Mouse (Mus musculus) liver, embryonic 12.5 days (tissue): Measurements from ENCODE around the gene Kcnd3. TPM values are rescaled to one million over a fixed set of nuclear protein-coding genes. Genes with fewer than 3 reads are reported as not detected.

Source experiments
- ATAC-seq: fragments of 200-750 bp; cut with Nextera tagmentation; 2 replicates; pipeline ENCODE4 v1.8.0; 2017; ENCODE audit warnings: moderate number of reproducible peaks, mild to moderate bottlenecking, moderate library complexity
- H3K27ac ChIP-seq: fragments of 300-500 bp; sonication (generic); 2 replicates; pipeline ENCODE4 v1.5.1; 2016; ENCODE audit warnings: mild to moderate bottlenecking
- H3K27me3 ChIP-seq: fragments of 300-500 bp; sonication (generic); replicated peaks from 2 replicates; pipeline ENCODE4 v1.6.1; 2016; ENCODE audit warnings: mild to moderate bottlenecking, moderate library complexity
- H3K36me3 ChIP-seq: fragments of 300-500 bp; sonication (generic); 2 replicates; pipeline ENCODE4 v1.6.1; 2016; ENCODE audit warnings: mild to moderate bottlenecking, moderate library complexity
- H3K4me1 ChIP-seq: fragments of 300-500 bp; sonication (generic); 2 replicates; pipeline ENCODE4 v1.6.1; 2016
- H3K4me2 ChIP-seq: fragments of 300-500 bp; sonication (generic); 2 replicates; pipeline ENCODE4 v1.6.1; 2016; ENCODE audit warnings: mild to moderate bottlenecking, moderate library complexity
- H3K4me3 ChIP-seq: fragments of 300-500 bp; sonication (generic); 2 replicates; pipeline ENCODE4 v1.5.1; 2016; ENCODE audit warnings: mild to moderate bottlenecking, moderate library complexity
- H3K9ac ChIP-seq: fragments of 300-500 bp; sonication (generic); 2 replicates; pipeline ENCODE4 v1.6.1; 2016; ENCODE audit warnings: mild to moderate bottlenecking, moderate library complexity
- H3K9me3 ChIP-seq: fragments of 300-500 bp; sonication (generic); replicated peaks from 2 replicates; pipeline ENCODE4 v1.6.1; 2016; ENCODE audit warnings: mild to moderate bottlenecking, moderate library complexity
- WGBS: fragments of 180-500 bp; shearing (Covaris S2); methylation state at CpG from one replicate; pipeline ENCODE4 v1.1.7; 2016; ENCODE audit not compliant: insufficient replicate concordance; 5-methylcytosine and 5-hydroxymethylcytosine counted together
- polyA plus RNA-seq: library from polyadenylated mRNA; unstranded; fragments of >200 nt; fragmentation: Nextera tagmentation; extraction: Ambion mirVana; gene quantifications from 2 replicates; pipeline ENCODE4 v1.2.1, GENCODE M21; 2016

Gene Kcnd3
- polyA plus RNA-seq, 1 experiment from 2014 or later, result 0.26 TPM

GRCm38 (mm10) chr3:105476408-105476807 lies 24.3 kb downstream of the Kcnd3 start:
- Histone ChIP-seq H3K27ac (no peak overlapping the region), H3K4me3 (no peak overlapping the region), H3K9me3 (no peaks in the 10 kb centered on the region), H3K36me3 (no peaks in the 10 kb centered on the region), H3K27me3 (no peaks in the 10 kb centered on the region), H3K9ac (no peak overlapping the region), H3K4me2 (no peak overlapping the region), H3K4me1 (no peaks in the 10 kb centered on the region)
- whole genome bisulfite sequencing, result 60% methylated on average over 1 of the region's 1 CpGs
- ATAC-seq, result no peak

- H3K4me2 ChIP-seq, result no peak overlapping the region
- no peaks in the 10 kb centered on the region for H3K9me3 ChIP-seq
- H3K27me3 ChIP-seq, result no peaks in the 10 kb centered on the region
- H3K4me1 ChIP-seq, result no peaks in the 10 kb centered on the region
- H3K4me3 ChIP-seq, result no peak overlapping the region
- no peak for ATAC-seq
- no peak overlapping the region for H3K27ac ChIP-seq
- H3K36me3 ChIP-seq, result no peaks in the 10 kb centered on the region
- no peak overlapping the region for H3K9ac ChIP-seq
- 48% methylated on average over 4 of the region's 4 CpGs for WGBS
Measured at GRCm38 (mm10) chr3:105478876-105479275, 26.7 kb downstream of the Kcnd3 start.

GRCm38 (mm10) chr3:105481419-105481818 lies 29.3 kb downstream of the Kcnd3 start:
- Histone ChIP-seq H3K9ac (no peak overlapping the region), H3K27me3 (no peaks in the 10 kb centered on the region), H3K9me3 (no peaks in the 10 kb centered on the region), H3K4me1 (no peaks in the 10 kb centered on the region), H3K4me2 (no peak overlapping the region), H3K4me3 (no peak overlapping the region), H3K27ac (no peak overlapping the region), H3K36me3 (no peaks in the 10 kb centered on the region)
- 81% methylated on average over 8 of the region's 8 CpGs for WGBS
- ATAC-seq, result no peak

GRCm38 (mm10) chr3:105483651-105484052 lies 31.5 kb downstream of the Kcnd3 start:
- no peak overlapping the region for H3K4me2 ChIP-seq
- H3K36me3 ChIP-seq, result no peaks in the 10 kb centered on the region
- no peak for ATAC-seq
- H3K27me3 ChIP-seq, result no peaks in the 10 kb centered on the region
- WGBS, result 68% methylated on average over 13 of the region's 13 CpGs
- no peak overlapping the region for H3K4me3 ChIP-seq
- no peaks in the 10 kb centered on the region for H3K4me1 ChIP-seq
- H3K27ac ChIP-seq, result no peak overlapping the region
- no peaks in the 10 kb centered on the region for H3K9me3 ChIP-seq
- H3K9ac ChIP-seq, result no peak overlapping the region

GRCm38 (mm10) chr3:105487171-105487570 lies 35.0 kb downstream of the Kcnd3 start:
- 24% methylated on average over 8 of the region's 8 CpGs for WGBS
- no peak overlapping the region for H3K4me3 ChIP-seq
- H3K4me1 ChIP-seq, result no peaks in the 10 kb centered on the region
- H3K9ac ChIP-seq, result no peak overlapping the region
- no peak overlapping the region for H3K4me2 ChIP-seq
- no peak for ATAC-seq
- H3K27me3 ChIP-seq, result no peaks in the 10 kb centered on the region
- no peak overlapping the region for H3K27ac ChIP-seq
- no peaks in the 10 kb centered on the region for H3K36me3 ChIP-seq
- no peaks in the 10 kb centered on the region for H3K9me3 ChIP-seq

- H3K4me1 ChIP-seq, result no peaks in the 10 kb centered on the region
- H3K27me3 ChIP-seq, result no peaks in the 10 kb centered on the region
- no peak overlapping the region for H3K4me2 ChIP-seq
- no peak overlapping the region for H3K4me3 ChIP-seq
- no peaks in the 10 kb centered on the region for H3K36me3 ChIP-seq
- no peak overlapping the region for H3K27ac ChIP-seq
- WGBS, result 25% methylated on average over 4 of the region's 4 CpGs
- ATAC-seq, result no peak
- H3K9ac ChIP-seq, result no peak overlapping the region
- no peaks in the 10 kb centered on the region for H3K9me3 ChIP-seq
Measured at GRCm38 (mm10) chr3:105489607-105490006, 37.5 kb downstream of the Kcnd3 start.

GRCm38 (mm10) chr3:105494886-105495285 lies 42.8 kb downstream of the Kcnd3 start:
- ATAC-seq, result no peak
- Histone ChIP-seq H3K27me3 (no peaks in the 10 kb centered on the region), H3K4me3 (no peak overlapping the region), H3K4me1 (no peaks in the 10 kb centered on the region), H3K9me3 (no peaks in the 10 kb centered on the region), H3K4me2 (no peak overlapping the region), H3K27ac (no peak overlapping the region), H3K9ac (no peak overlapping the region), H3K36me3 (no peaks in the 10 kb centered on the region)
- 36% methylated on average over 9 of the region's 9 CpGs for WGBS

- Histone ChIP-seq H3K9ac (no peak overlapping the region), H3K4me2 (no peak overlapping the region), H3K36me3 (no peaks in the 10 kb centered on the region), H3K27me3 (no peaks in the 10 kb centered on the region), H3K27ac (no peak overlapping the region), H3K4me1 (no peaks in the 10 kb centered on the region), H3K9me3 (no peaks in the 10 kb centered on the region), H3K4me3 (no peak overlapping the region)
- WGBS, result 77% methylated on average over 7 of the region's 7 CpGs
- no peak for ATAC-seq
Measured at GRCm38 (mm10) chr3:105496216-105496615, 44.1 kb downstream of the Kcnd3 start.

- H3K36me3 ChIP-seq, result no peaks in the 10 kb centered on the region
- H3K4me3 ChIP-seq, result no peak overlapping the region
- no peak overlapping the region for H3K9ac ChIP-seq
- 71% methylated on average over 5 of the region's 5 CpGs for WGBS
- no peaks in the 10 kb centered on the region for H3K9me3 ChIP-seq
- ATAC-seq, result no peak
- H3K4me1 ChIP-seq, result no peaks in the 10 kb centered on the region
- no peak overlapping the region for H3K4me2 ChIP-seq
- no peaks in the 10 kb centered on the region for H3K27me3 ChIP-seq
- H3K27ac ChIP-seq, result no peak overlapping the region
Measured at GRCm38 (mm10) chr3:105496935-105497334, 44.8 kb downstream of the Kcnd3 start.

GRCm38 (mm10) chr3:105501071-105501470 lies 48.9 kb downstream of the Kcnd3 start:
- Histone ChIP-seq H3K9me3 (no peaks in the 10 kb centered on the region), H3K27ac (no peak overlapping the region), H3K27me3 (no peaks in the 10 kb centered on the region), H3K36me3 (no peaks in the 10 kb centered on the region), H3K4me2 (no peak overlapping the region), H3K4me1 (no peaks in the 10 kb centered on the region), H3K4me3 (no peak overlapping the region), H3K9ac (no peak overlapping the region)
- ATAC-seq, result no peak
- 57% methylated on average over 1 of the region's 1 CpGs for WGBS

- H3K36me3 ChIP-seq, result no peaks in the 10 kb centered on the region
Measured at GRCm38 (mm10) chr3:105504272-105504671, 52.1 kb downstream of the Kcnd3 start.

GRCm38 (mm10) chr3:105505161-105505872 lies 53.2 kb downstream of the Kcnd3 start:
- H3K27me3 ChIP-seq, result no peaks in the 10 kb centered on the region
- no peak overlapping the region for H3K4me2 ChIP-seq
- H3K9ac ChIP-seq, result no peak overlapping the region
- ATAC-seq, result no peak
- WGBS, result 66% methylated on average over 15 of the region's 15 CpGs
- no peak overlapping the region for H3K4me3 ChIP-seq
- no peaks in the 10 kb centered on the region for H3K36me3 ChIP-seq
- no peak overlapping the region for H3K27ac ChIP-seq
- no peaks in the 10 kb centered on the region for H3K9me3 ChIP-seq
- H3K4me1 ChIP-seq, result no peaks in the 10 kb centered on the region

More at GRCm38 (mm10) chr3:105504272-105504671, 52.1 kb downstream of the Kcnd3 start:
- Histone ChIP-seq H3K27ac (no peak overlapping the region), H3K4me2 (no peak overlapping the region), H3K9ac (no peak overlapping the region), H3K4me1 (no peaks in the 10 kb centered on the region), H3K4me3 (no peak overlapping the region), H3K27me3 (no peaks in the 10 kb centered on the region), H3K9me3 (no peaks in the 10 kb centered on the region)
- 61% methylated on average over 3 of the region's 3 CpGs for WGBS
- ATAC-seq, result no peak

- H3K27me3 ChIP-seq, result no peaks in the 10 kb centered on the region
- H3K4me1 ChIP-seq, result no peaks in the 10 kb centered on the region
- no peaks in the 10 kb centered on the region for H3K36me3 ChIP-seq
- H3K9ac ChIP-seq, result no peak overlapping the region
- no peaks in the 10 kb centered on the region for H3K9me3 ChIP-seq
- no peak for ATAC-seq
- no peak overlapping the region for H3K4me2 ChIP-seq
- no peak overlapping the region for H3K4me3 ChIP-seq
- WGBS, result 70% methylated on average over 7 of the region's 7 CpGs
- no peak overlapping the region for H3K27ac ChIP-seq
Measured at GRCm38 (mm10) chr3:105505873-105506170, 53.7 kb downstream of the Kcnd3 start.
